8 mouse cellular contexts compared by ENCODE assay signal in genomic region chr2:168553541-168553961, GRCm38 (mm10). TPM values are rescaled to one million over a fixed set of nuclear protein-coding genes. Genes with fewer than 3 reads are reported as not detected.
A peak's percentile ranks its signal among the peaks of the same experiment; 100 is the strongest.
DNase-seq lines count a peak whose midpoint lies in the region; ATAC-seq lines count a peak whose summit lies in the region.

No protein-coding gene starts in this region.

- peaks cover 89% of the 10 kb centered on the region for H3K4me1 ChIP-seq in heart, embryonic 15.5 days (replicated peaks)
- H3K4me1 ChIP-seq in liver, embryonic 13.5 days (replicated peaks): peaks cover 27% of the 10 kb centered on the region
- peaks cover 30% of the 10 kb centered on the region for H3K4me1 ChIP-seq in stomach, embryonic 14.5 days (ENCODE audit: control insufficient read depth, insufficient read depth, low read length)

- H3K9me3 ChIP-seq in heart, embryonic 15.5 days (replicated peaks): no peaks in the 10 kb centered on the region
- no peaks in the 10 kb centered on the region for H3K9me3 ChIP-seq in liver, embryonic 13.5 days (replicated peaks)
- no peaks in the 10 kb centered on the region for H3K9me3 ChIP-seq in stomach, embryonic 14.5 days (ENCODE audit: control insufficient read depth, low read depth, low read length)

- no peak overlapping the region for H3K4me3 ChIP-seq in heart, embryonic 15.5 days
- H3K4me3 ChIP-seq in liver, embryonic 13.5 days (replicated peaks): no peak overlapping the region
- no peak overlapping the region for H3K4me3 ChIP-seq in stomach, embryonic 14.5 days (ENCODE audit: low read depth, low read length)

- peak overlapping the region; percentile 23; the same call in 1 of the 2 replicates for H3K4me2 ChIP-seq in heart, embryonic 15.5 days
- H3K4me2 ChIP-seq in liver, embryonic 13.5 days: no peak overlapping the region
- no peak overlapping the region; the same call in 1 of the 2 replicates for H3K4me2 ChIP-seq in stomach, embryonic 14.5 days (replicated peaks; ENCODE audit: low read depth, low read length)

- peak overlapping the region; percentile 30; the same call in 1 of the 2 replicates for H3K9ac ChIP-seq in heart, embryonic 15.5 days
- no peak overlapping the region for H3K9ac ChIP-seq in liver, embryonic 13.5 days
- no peak overlapping the region for H3K9ac ChIP-seq in stomach, embryonic 14.5 days (replicated peaks; ENCODE audit: low read depth, low read length)

- peak; percentile 33 for DNase-seq in kidney, adult 9 months
- no peak for DNase-seq in kidney, adult 11 months
- DNase-seq in liver, embryonic 13.5 days: no peak
- DNase-seq in right cerebral cortex, postnatal 4 days: no peak
- DNase-seq in urinary bladder, postnatal 36 days (ENCODE audit: low spot score in 2 of 2): no peak

- no peaks in the 10 kb centered on the region for H3K36me3 ChIP-seq in heart, embryonic 15.5 days
- H3K36me3 ChIP-seq in liver, embryonic 13.5 days: no peaks in the 10 kb centered on the region
- H3K36me3 ChIP-seq in stomach, embryonic 14.5 days (ENCODE audit: control insufficient read depth, insufficient read depth, low read length): no peaks in the 10 kb centered on the region

- peak; percentile 29; the same call in 1 of the 2 replicates for ATAC-seq in heart, embryonic 15.5 days (replicated peaks; ENCODE audit: insufficient number of reproducible peaks, insufficient read depth, low FRiP score, low read depth)
- 0 out of 2 replicates have a peak, but pooled peaks have one; percentile 15 for ATAC-seq in liver, embryonic 13.5 days (ENCODE audit: low read depth)
- ATAC-seq in stomach, embryonic 14.5 days (ENCODE audit: insufficient number of reproducible peaks, insufficient read depth, low FRiP score, low read depth): no peak
- no peak for ATAC-seq in megakaryocyte-erythroid progenitor cell, adult 5-6 weeks (replicated peaks; ENCODE audit: low FRiP score, low TSS enrichment, poor library complexity, severe bottlenecking)

- H3K27me3 ChIP-seq in heart, embryonic 15.5 days: no peaks in the 10 kb centered on the region
- peaks cover 68% of the 10 kb centered on the region for H3K27me3 ChIP-seq in liver, embryonic 13.5 days
- no peaks in the 10 kb centered on the region for H3K27me3 ChIP-seq in stomach, embryonic 14.5 days (ENCODE audit: control insufficient read depth, insufficient read depth, low read length)

- WGBS in heart, embryonic 15.5 days: 20% methylated on average over 18 of the region's 18 CpGs
- 3% methylated on average over 18 of the region's 18 CpGs for WGBS in liver, embryonic 13.5 days (ENCODE audit: insufficient replicate concordance)
- 20% methylated on average over 18 of the region's 18 CpGs for WGBS in stomach, embryonic 14.5 days

- H3K27ac ChIP-seq in heart, embryonic 15.5 days: peak overlapping the region; percentile 28
- no peak overlapping the region for H3K27ac ChIP-seq in liver, embryonic 13.5 days
- peak overlapping the region; percentile 44; the same call in 1 of the 2 replicates for H3K27ac ChIP-seq in stomach, embryonic 14.5 days (ENCODE audit: low read length)

RNA-seq across cellular contexts. Expression of gene Nfatc2, which starts 47.9 kb away (rescaled TPM):
- polyA plus RNA-seq in heart, embryonic 15.5 days (2015; fragmentation: Nextera tagmentation; extraction: Ambion mirVana): 9.7 and 10.5 TPM in 2 replicates
- 0.08 and 0.21 TPM in 2 replicates for polyA plus RNA-seq in liver, embryonic 13.5 days (2015; fragmentation: Nextera tagmentation; extraction: Ambion mirVana)
- 3.0 and 3.5 TPM in 2 replicates for polyA plus RNA-seq in stomach, embryonic 14.5 days (2014; fragmentation: Nextera tagmentation; extraction: Ambion mirVana)
- 0.44 and 0.69 TPM in 2 replicates for total RNA-seq in megakaryocyte-erythroid progenitor cell, adult 5-6 weeks (2014; fragmentation: Nextera tagmentation)
- total RNA-seq in megakaryocyte-erythroid progenitor cell, adult 5-6 weeks (2017): 0.33 and 0.46 TPM in 2 replicates

Comparison
In these comparisons a context has a peak if more than half of its experiments do, and no peak if none do; other contexts are left out.
1. ATAC-seq: peak in heart, embryonic 15.5 days (single experiment) and liver, embryonic 13.5 days (single experiment); none in stomach, embryonic 14.5 days (single experiment) and megakaryocyte-erythroid progenitor cell, adult 5-6 weeks (single experiment).